Mouse (Mus musculus) cerebellum, adult 2 months (tissue): ENCODE measurements at regions not wholly inside any gene's neighbourhood (a gene's known extent, or its start where the extent isn't known, plus 50 kb on each side); places are given as distances from the start of the nearest gene placed in this dataset.

Experiments
- DNase-seq, 2 experiments: peaks; one replicate each; pipeline ENCODE4 v3.0.0; 2021
- H3K27ac ChIP-seq: fragments of 200-500 bp; 2 replicates; pipeline ENCODE4 v1.5.1; 2012; ENCODE audit warnings: low read length, control low read depth, inconsistent platforms; ENCODE audit not compliant: insufficient read depth
- H3K27me3 ChIP-seq: fragments of 200-500 bp; 2 replicates; pipeline ENCODE4 v1.6.1; 2012; ENCODE audit warnings: inconsistent platforms, mild to moderate bottlenecking, low read length, moderate library complexity; ENCODE audit not compliant: control insufficient read depth, insufficient read depth
- H3K4me1 ChIP-seq: fragments of 200-500 bp; 2 replicates; pipeline ENCODE4 v1.6.1; 2011; ENCODE audit warnings: low read length; ENCODE audit not compliant: control insufficient read depth, insufficient read depth
- H3K4me3 ChIP-seq: fragments of 200-500 bp; replicated peaks from 2 replicates; pipeline ENCODE3; 2011; ENCODE audit warnings: mild to moderate bottlenecking, low read depth, low read length, control low read depth; ENCODE audit not compliant: insufficient read depth
- CTCF ChIP-seq: fragments of 200-500 bp; IDR thresholded peaks from 2 replicates; pipeline ENCODE4 v1.5.1; 2011; ENCODE audit warnings: low read depth, mild to moderate bottlenecking, control low read depth, low read length, moderate library complexity, borderline replicate concordance; ENCODE audit not compliant: insufficient read depth
- POLR2A ChIP-seq: fragments of 200-500 bp; IDR thresholded peaks from 2 replicates; pipeline ENCODE4 v1.6.1; 2011; ENCODE audit warnings: low read length, control low read depth, borderline replicate concordance; ENCODE audit not compliant: insufficient read depth
- WGBS: fragments of 180-500 bp; shearing (Covaris S2); methylation state at CpG from one replicate; pipeline ENCODE4 v1.1.7; 2018; 5-methylcytosine and 5-hydroxymethylcytosine counted together

GRCm38 (mm10) chr7:95999189-95999588 lies 171.9 kb upstream of the Tenm4 start:
- H3K4me3 ChIP-seq: no peak overlapping the region
- 35% methylated on average over 4 of the region's 4 CpGs for WGBS
- no peaks in the 10 kb centered on the region for H3K4me1 ChIP-seq
- DNase-seq: no peak
- no peak overlapping the region for H3K27ac ChIP-seq
- H3K27me3 ChIP-seq: no peaks in the 10 kb centered on the region
- TF ChIP-seq CTCF: no peak

- Histone ChIP-seq H3K27me3 (no peaks in the 10 kb centered on the region), H3K4me1 (no peaks in the 10 kb centered on the region), H3K27ac (no peak overlapping the region), H3K4me3 (no peak overlapping the region)
- 34% methylated on average over 5 of the region's 5 CpGs for WGBS
- TF ChIP-seq POLR2A (no peak), CTCF (no peak)
- DNase-seq: no peak
Measured at GRCm38 (mm10) chr7:96002401-96002800, 168.6 kb upstream of the Tenm4 start.

GRCm38 (mm10) chr7:96006299-96006698 lies 164.7 kb upstream of the Tenm4 start:
- no peak for DNase-seq
- no peak overlapping the region for H3K27ac ChIP-seq
- no peaks in the 10 kb centered on the region for H3K27me3 ChIP-seq
- H3K4me1 ChIP-seq: no peaks in the 10 kb centered on the region
- WGBS: 85% methylated on average over 2 of the region's 2 CpGs
- no peak overlapping the region for H3K4me3 ChIP-seq
- no peak for TF ChIP-seq CTCF
- no peak for TF ChIP-seq POLR2A

- H3K27me3 ChIP-seq: no peaks in the 10 kb centered on the region
- no peak overlapping the region for H3K27ac ChIP-seq
- no peak overlapping the region for H3K4me3 ChIP-seq
- 82% methylated on average over 5 of the region's 5 CpGs for WGBS
- no peak for TF ChIP-seq CTCF
- TF ChIP-seq POLR2A: no peak
- DNase-seq: no peak
- H3K4me1 ChIP-seq: no peaks in the 10 kb centered on the region
Measured at GRCm38 (mm10) chr7:96013008-96013407, 158.0 kb upstream of the Tenm4 start.

- WGBS: 89% methylated on average over 6 of the region's 6 CpGs
- TF ChIP-seq POLR2A (no peak), CTCF (no peak)
- no peaks in the 10 kb centered on the region for H3K4me1 ChIP-seq
- no peaks in the 10 kb centered on the region for H3K27me3 ChIP-seq
- DNase-seq: no peak
- no peak overlapping the region for H3K4me3 ChIP-seq
- H3K27ac ChIP-seq: no peak overlapping the region
Measured at GRCm38 (mm10) chr7:96017112-96017884, 153.7 kb upstream of the Tenm4 start.

GRCm38 (mm10) chr7:96024048-96024447 lies 147.0 kb upstream of the Tenm4 start:
- Histone ChIP-seq H3K4me1 (no peaks in the 10 kb centered on the region), H3K4me3 (no peak overlapping the region), H3K27me3 (no peaks in the 10 kb centered on the region), H3K27ac (no peak overlapping the region)
- TF ChIP-seq CTCF: no peak
- no peak for TF ChIP-seq POLR2A
- 94% methylated on average over 3 of the region's 3 CpGs for WGBS
- DNase-seq: no peak

GRCm38 (mm10) chr7:96026781-96027418 lies 144.1 kb upstream of the Tenm4 start:
- H3K4me3 ChIP-seq: no peak overlapping the region
- 79% methylated on average over 6 of the region's 6 CpGs for WGBS
- H3K4me1 ChIP-seq: no peaks in the 10 kb centered on the region
- TF ChIP-seq POLR2A (no peak), CTCF (no peak)
- H3K27me3 ChIP-seq: no peaks in the 10 kb centered on the region
- no peak for DNase-seq
- no peak overlapping the region for H3K27ac ChIP-seq

GRCm38 (mm10) chr7:96033636-96034035 lies 137.4 kb upstream of the Tenm4 start:
- TF ChIP-seq CTCF (no peak), POLR2A (no peak)
- Histone ChIP-seq H3K27ac (no peak overlapping the region), H3K4me1 (no peaks in the 10 kb centered on the region), H3K4me3 (no peak overlapping the region), H3K27me3 (no peaks in the 10 kb centered on the region)
- WGBS: 35% methylated on average over 4 of the region's 4 CpGs
- no peak for DNase-seq
